Mouse (Mus musculus): ENCODE results near the gene Btbd9.

- TF ChIP-seq POLR2A (IDR thresholded peaks at IDR 0.05; ENCODE audit: insufficient read length, low read depth) (no peak), USF1 (IDR thresholded peaks at IDR 0.05; ENCODE audit: low read depth) (no peak), MAX (IDR thresholded peaks at IDR 0.05; ENCODE audit: low read depth) (no peak), E2F4 (IDR thresholded peaks at IDR 0.05; ENCODE audit: insufficient read depth) (no peak)
These were observed 140.2 kb downstream of the Btbd9 start for GRCm38 (mm10) chr17:30436021-30436461.
